Mouse (Mus musculus): ENCODE measurements around the gene Trim13.

Trim13 gene

GRCm38 (mm10) chr14:61607157-61607556 lies 9.1 kb downstream of the Trim13 start, which contains the start of gene Kcnrg:
Kcnrg (plus strand) TSS chr14:61607457.
- intact Hi-C loops (cut with DNase I), result no loop called here

DNA sequence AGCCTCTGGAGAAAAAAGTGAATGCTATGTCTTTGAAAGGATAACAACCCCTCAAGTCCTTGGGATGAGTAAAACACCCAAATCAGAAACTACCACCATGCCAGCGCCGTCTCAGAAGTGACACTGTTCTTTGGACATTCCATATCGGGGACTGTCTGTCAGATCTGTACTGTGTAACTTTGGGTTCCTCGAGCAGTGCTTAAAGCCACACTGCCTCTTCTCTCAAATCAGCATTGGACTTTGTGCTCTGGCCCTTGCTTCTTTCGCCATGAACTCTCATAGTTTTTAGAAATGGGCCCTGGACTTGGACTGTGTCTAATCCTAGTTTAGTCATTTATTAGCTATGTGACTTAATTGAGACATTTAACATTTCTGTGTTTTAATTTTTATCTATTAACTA lies 13.7 kb downstream of the Trim13 start:
- intact Hi-C loops (cut with DNase I), result no loop called here

DNA sequence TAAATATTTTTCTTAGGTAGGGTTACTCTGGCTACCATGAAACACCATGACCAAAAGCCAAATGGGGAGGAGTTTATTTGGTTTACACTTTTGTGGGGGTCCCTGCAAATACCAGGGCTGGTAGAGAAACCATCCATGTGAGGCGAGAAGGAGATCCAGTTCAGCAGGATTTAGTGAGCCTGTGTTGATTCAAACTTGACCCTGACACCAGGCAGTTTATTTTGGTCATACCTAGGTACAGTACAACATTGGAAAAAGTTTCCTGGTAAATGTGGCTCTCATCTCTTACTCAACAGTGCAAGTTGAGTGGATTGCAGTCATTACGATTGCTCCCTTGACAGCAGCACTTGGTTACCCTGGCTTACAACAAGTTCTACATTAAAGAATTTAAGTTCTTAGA lies 15.3 kb downstream of the Trim13 start:
- intact Hi-C loops (cut with DNase I), result no loop called here

DNA sequence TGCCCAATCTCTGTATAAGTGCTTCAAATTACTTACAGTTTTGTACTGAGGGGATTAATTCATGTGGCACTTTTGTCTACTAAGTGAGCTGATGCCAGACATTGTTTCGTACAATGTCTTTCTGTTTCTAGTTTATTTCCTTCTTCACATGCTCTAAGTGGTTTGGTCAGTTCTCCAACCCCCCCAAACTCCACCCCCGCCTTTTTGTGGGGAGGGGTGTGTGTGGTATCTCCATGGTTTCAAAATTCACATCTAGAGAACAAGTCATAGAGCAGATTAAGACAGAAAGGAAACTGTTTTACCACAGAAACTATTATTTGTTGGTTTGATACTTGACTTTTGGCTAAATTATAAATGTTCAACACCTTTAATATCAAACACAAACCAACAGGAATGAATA lies 22.3 kb downstream of the Trim13 start:
- intact Hi-C loops (cut with DNase I), result no loop called here

GRCm38 (mm10) chr14:61635969-61636368 lies 37.9 kb downstream of the Trim13 start:
- intact Hi-C loops (cut with DNase I), result loop anchor here (5.0 kb wide), 1 partner anchor 34 kb away; no protein-coding TSS in a partner anchor

DNA sequence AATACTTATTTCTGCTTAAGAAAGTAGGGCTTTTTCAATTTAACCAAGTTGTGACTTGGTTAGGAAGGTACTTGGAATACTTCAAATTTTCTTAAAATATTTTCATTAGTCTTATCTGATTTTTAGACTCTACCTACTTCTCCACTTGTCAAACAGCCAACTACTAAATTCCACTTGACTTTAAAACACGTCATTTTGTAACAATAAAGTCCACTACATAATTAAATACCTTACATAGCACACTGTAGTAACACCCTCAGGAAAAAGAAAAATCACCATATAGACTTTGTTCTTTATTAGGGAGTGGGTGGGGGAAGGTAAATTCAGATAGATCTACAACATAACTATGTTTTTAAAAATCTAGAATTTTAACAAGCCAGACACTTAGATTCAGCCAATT lies 44.6 kb downstream of the Trim13 start:
- intact Hi-C loops (cut with DNase I), result no loop called here

- intact Hi-C loops (cut with DNase I), result loop anchor here (5.0 kb wide), 1 partner anchor 73 kb away; no protein-coding TSS in a partner anchor
Measured at GRCm38 (mm10) chr14:61645547-61645946, 47.5 kb downstream of the Trim13 start.

GRCm38 (mm10) chr14:61647182-61647880 lies 49.3 kb downstream of the Trim13 start:
- intact Hi-C loops (cut with DNase I), result loop anchor here (5.0 kb wide), 1 partner anchor 75 kb away; no protein-coding TSS in a partner anchor

DNA sequence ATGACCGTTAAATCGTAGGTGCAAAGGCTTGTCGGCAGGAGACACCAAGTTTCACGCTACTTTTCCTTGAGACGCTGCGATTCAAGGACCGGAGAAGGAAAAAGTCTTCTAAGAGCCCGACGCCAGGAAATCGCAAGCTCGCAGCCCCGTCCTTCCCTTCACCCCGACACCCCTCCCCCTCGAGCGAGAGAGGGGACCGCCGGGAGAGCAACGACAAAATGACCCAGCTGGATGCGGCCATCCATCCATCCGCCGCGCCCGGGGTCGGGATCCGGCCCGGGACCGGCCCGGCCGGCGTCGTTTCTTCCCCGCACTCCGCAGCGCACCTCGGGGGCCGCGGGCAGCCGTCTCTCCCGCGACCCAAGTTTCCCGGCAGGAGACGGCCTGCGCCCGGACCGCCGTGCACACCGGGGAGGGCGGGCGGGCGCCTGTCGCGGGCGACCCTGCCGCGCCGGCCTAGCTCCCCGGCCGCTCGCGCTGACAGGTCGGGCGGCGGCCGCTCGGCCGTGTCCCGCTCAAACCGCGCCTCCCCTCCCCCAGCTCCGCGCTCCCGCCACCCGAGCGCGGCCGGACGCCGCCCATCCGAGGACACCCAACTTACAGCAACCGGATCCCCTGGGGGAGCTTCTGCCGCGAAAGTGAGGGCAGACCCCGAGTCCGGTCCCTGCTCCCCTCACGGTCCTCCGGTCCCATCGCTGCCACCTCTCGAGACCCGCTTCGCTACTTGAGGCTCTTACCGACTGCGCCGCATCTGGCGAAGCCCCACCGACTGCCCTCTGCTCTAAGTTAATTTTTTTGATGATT lies 50.0 kb downstream of the Trim13 start:
- intact Hi-C loops (cut with DNase I), result loop anchor here (2.0 to 5.0 kb wide), 2 partner anchors 35 to 76 kb away; no protein-coding TSS in a partner anchor

GRCm38 (mm10) chr14:61648685-61649504 lies 50.8 kb downstream of the Trim13 start:
- intact Hi-C loops (cut with DNase I), result loop anchor here (2.0 to 5.0 kb wide), 2 partner anchors 34 to 77 kb away; no protein-coding TSS in a partner anchor

- intact Hi-C loops (cut with DNase I), result loop anchor here (2.0 to 10.0 kb wide), 3 partner anchors 392 to 804 kb away; partner anchors contain the start of gene Gucy1b2
Measured at GRCm38 (mm10) chr14:61650291-61650960, 52.4 kb downstream of the Trim13 start.

Small RNAs within 50 kb of the gene (microRNA-seq; reads per million reads assigned to microRNA genes)
- gene Mir15a (1,429 to 3,026 reads per million in 2 experiments), gene Mir16-1 (712 to 2,276 reads per million in 2 experiments)
